Mouse (Mus musculus) T-helper 1 cell (primary cell): ENCODE results near the gene Fam126a.

Experiments used
- in situ Hi-C: fragments of 300-600 bp; cut with MboI, MseI; formaldehyde crosslinking; loops from one replicate; pipeline ENCODE4 v1.15.1; 2025; ENCODE audit warnings: high pct_unique_total_duplicates

Gene Fam126a

DNA sequence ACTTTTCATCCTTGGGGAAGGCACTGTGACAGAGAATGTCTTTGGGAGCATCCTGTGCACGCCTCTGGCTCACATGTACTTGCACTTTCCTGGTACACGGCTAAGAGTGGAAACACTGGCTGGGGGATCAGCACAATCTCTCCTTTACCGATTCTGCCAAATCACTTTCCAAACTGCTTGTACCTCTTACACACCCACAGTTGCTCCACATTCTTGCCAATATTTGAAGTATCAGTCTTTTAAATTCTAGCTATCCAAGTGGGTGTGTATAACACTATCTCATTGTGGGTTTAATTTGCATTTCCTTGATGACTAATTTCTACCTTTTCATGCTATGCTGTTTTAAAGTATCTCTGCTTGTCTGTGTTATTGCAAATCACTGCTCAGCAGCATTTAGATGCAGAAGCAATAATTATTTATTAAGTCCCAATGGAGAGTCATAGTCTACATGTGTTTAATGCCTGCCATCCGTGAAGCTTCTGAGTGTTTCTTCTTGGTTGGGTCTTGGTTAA, 10.9 kb upstream of the Fam126a start:
- in situ Hi-C loops: no loop called here

DNA sequence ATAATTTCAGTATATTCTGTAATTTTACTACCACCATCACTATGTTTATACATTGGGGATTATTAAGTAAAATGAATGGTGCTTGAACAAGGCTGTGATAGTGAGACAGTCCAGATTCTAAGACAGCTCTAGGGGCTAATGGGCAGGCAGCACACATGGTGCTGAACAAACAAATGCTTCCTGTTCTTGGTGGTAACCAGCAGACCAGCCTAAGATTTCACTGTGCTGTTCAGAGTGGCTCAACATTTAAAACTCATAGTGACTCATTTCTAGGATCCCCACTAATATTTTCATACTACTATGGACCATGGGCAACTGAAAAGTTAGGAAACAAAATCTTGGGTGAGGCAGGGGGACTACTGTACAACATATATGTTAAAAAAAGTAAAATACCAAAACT, 10.1 kb upstream of the Fam126a start:
- in situ Hi-C loops: no loop called here

DNA sequence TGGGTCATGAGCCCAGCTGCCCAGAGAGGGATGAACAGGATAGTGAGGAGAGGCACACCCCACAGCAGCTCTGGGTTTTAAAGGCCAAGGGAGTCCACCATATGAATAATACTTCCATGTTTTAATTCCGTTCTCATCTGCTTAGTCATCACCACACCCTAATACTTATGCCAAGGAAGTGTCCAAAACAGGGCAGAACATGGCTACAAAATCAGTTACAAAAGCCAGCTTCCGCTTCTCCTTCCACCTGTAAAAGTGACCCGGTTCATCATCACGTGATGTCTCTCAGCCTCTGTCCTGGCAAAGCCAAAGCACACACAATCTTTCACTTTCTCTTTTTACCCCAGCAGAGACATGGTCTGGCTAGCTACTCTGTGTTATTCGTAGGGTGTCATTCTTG, 8.9 kb upstream of the Fam126a start:
- in situ Hi-C loops: no loop called here

DNA sequence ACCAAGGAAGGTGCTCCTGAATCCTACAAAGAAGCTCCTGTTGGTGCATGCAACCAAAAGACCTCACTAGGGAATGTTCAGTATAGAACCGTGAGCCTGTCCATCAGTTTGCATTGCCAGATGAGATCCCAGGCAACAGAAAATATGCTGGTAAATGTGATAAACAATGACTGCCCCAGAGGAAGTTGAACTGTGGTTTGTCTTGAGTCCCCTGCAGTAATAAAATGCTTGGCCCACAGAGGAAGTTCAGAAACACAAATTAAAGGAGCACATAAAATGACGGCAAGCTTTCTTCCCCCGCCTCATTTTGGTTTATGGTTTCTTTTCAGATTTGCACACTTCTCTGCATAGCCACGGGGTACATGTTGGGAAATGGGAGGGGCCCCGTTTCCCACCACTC, 8.3 kb upstream of the Fam126a start:
- in situ Hi-C loops: no loop called here

DNA sequence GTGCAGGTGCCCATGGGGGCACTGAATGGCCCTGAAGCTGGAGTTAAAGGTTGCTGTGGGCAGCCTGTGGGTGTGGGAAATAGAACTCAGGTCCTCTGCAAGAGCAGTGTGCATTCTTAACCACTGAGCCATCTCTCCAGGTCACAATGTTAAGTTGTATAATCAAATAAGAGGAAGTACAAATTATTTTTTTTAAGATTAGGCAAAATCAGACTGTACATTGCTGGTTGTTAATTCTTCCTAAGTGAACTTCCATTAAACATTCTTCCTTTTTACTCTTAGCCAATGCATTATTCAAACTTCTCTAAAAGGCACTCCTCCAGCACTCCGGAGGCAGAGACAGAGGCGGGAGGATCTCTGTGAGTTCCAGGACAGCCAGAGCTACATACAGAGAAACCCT, 7.7 kb upstream of the Fam126a start:
- in situ Hi-C loops: no loop called here

DNA sequence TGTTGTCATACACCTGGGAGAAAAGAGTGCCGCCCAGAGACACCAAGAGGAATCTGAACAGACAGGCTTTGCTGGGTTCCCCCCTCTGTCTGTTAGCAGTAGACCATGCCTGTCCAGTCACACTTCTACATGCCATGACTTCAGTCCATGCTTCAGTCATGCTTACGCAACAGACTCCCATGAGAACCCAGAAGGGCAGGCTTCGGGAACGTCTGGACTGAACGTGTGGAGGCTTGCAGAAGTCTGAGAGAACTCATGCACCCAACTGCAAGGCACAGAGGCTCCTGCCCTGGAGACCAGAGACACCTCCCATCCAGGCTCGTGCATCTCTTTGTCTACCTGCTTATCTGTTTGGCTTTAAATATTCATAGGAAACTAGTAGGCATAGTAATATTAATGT, 6.2 kb upstream of the Fam126a start:
- in situ Hi-C loops: no loop called here

DNA sequence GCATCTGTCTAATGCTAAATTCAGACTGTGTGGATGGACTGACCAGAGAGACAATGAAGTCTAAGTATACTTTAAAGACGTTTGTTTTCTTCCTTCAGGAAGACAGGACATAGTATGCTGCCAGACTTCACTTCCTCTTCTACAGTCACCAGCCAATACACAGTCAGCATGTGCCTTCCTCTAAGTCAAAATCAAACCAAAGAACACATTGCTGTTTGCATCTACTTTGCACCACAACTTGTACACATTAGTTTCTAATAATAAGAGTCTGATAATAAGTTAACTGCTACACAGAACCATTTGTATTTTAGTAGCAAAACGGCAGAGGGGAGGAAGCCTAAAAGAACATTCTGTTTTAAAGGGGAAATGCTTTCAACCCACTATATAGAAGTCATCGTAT, 4.5 kb upstream of the Fam126a start:
- in situ Hi-C loops: no loop called here

DNA sequence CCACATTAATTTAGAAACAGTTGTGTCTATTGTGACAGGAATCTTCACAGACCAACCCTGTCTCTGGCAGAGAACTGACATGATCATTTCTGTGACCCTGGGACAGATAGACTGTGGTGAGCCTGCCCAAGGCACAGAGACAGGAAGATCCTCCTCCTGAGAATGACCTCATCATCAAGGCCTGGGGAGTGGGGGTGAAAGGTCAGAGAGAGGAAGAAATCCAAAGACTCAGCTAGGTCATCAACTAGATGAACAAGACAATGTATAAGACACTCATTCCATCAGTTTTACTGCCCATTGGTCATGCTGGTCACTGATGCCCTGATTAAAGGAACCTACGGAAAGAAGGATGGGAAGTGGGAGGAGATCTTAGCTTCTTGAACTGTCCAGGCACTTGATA, 3.6 kb upstream of the Fam126a start:
- in situ Hi-C loops: no loop called here

DNA sequence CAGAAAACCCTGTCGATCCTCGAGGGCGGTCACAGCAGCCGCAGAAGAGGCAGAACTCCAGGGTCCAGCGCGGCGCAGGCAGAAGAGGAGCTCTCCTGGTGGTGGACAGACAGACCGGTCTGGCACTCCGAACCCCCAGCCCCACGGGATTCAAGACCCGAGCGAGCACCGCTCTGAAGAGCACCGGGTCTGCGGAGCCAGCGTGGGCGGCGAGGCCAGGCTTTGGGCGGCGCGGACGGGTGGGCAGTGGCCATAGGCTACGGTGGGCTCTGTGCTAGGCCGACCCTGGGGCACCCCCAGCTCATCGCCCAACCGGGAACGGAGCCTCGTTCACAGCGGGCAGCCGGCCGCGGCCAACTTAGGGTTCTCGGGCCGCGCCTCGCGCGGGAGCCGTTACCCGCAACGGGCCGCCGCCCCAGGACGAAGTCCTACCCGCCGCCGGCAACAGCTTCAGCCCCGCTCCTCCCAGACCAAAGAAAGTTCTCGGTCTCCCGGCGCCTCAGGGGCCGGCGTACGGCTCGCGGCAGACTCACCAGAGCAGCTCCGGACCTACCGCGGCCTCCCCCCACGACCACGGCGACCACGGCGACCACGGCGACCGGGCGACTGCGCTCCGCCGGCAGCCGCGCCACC, 428 bp downstream of the Fam126a start:
- in situ Hi-C loops: no loop called here

DNA sequence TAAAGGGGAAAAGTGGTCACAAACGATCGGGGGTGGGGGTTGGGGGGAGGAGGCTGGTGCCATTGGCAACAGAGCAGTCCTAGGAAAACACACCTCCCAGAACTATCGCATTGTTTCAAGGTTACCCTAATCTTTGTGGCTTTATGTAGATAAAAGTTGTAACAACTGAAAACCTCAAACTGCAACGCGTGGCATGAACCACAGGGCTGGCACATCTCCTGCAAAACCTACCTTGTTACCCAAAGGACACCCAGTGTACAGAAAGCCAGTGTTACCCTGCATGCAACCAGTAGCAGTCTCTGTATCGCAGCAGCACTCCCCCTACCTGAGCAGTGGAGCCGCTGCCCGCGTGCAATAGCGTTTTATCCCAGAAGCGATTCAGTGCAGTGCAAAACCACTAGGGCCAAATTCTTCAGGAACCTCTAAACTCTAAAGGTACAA, 1.1 kb downstream of the Fam126a start:
- in situ Hi-C loops: no loop called here

DNA sequence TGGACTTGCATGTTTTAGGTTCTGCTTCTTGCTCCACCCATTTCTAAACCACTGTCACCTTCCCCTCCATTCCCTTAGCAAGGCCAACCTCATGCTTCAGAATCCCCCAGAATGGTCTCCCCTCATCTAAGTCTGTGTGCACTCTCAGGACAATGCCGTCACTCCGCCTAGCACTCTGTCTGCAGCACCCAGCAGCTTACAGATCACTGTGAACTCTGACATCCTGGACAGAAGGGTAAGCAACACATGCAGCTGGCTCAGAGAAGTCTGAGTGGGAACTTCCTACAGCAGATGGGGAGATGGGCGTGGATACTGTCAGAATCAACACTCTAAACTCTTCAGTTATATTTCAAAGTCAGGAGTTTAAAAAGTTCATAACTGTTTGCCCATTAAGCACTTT, 5.5 kb downstream of the Fam126a start:
- in situ Hi-C loops: no loop called here

DNA sequence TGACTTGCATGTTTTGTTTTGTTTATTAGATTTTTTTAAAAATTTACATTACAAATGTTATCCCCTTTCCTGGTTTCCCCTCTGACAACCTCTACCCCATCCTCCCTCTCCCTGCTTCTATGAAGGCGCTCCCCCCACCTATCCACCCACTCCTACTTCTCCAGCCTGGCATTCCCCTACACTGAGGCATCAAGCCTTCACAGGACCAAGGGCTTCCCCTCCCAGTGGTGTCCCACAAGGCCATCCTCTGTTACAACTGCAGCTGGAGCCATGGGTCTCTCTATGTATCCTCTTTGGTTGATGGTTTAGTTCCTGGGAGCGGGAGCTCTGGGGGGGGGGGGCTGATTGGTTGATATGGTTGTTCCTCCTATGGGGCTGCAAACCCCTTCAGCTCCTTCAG, 7.3 kb downstream of the Fam126a start:
- in situ Hi-C loops: no loop called here

DNA sequence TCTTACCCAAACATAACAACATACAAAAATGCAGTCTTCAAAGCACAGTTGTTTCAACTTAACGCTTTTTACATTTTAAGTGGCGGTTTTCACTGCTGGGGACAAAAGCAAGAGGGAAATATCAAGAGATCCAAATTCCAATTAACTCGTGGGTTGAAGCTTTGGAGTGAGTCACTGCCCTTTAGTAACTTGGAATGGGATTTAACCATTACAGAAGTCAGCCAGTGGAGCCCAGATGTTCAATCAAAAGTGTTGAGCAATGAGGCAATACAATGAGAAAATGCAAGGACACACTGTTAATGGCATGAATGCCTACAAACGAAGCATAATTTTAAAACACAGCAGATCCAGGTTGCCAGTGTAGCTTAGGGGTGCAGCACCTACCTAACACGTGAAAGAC, 8.8 kb downstream of the Fam126a start:
- in situ Hi-C loops: no loop called here

DNA sequence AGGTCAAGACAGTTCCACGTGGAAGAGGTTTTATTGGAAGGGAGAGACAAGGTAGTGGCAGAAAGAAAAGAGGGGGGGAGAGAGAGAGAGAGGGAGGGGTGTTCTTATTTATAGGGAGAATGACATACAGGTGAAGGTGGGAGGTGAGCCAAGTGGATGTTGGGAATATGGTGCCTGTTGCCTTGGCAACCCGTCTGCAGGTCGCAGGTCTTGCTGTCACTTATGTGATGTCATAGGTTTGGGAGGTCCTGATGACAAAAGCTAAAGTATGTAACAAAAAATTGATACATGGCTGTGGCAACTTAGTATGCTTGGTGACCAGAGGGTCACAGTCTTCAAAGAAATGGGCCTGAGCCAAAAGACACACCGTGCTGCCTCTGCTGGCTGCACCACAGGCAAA, 10.1 kb downstream of the Fam126a start:
- in situ Hi-C loops: no loop called here

DNA sequence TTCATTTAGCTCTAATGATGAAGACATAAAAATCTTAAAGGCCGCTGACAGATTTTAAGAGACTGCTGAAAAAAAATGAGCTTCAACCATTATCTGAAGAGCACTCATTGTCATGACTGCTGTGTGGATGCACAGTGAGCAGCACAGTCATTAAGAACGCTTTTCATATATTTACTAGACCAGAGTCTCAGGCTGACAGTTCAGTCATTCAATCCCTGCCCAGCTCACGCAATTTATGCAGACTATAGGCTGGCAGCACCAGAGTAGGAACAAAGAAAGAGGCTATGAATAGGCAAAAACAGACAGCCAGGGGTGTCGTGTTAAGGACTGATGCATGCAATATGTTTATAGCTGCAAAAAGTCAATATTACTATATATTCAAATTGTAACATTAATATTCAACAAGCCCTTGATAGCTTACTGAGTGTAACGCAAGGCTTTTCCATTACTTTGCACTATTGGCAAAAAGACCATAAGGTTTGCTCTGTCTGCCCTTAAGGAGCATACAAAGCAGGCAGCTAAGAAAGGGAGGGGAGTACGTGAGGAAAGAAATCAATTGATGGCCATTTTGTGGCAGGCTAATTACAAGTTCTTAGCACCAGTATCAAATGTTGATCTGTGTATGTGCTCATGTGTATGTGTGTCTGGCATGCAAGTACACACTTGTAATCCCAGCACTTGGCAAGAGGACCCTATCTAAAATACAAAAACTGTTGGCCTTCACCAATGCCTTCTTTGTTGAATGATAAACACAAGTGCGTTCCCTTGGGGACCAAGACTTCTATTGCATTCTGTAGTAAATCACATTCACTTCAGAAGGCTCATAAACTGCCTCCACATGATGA, 10.9 kb downstream of the Fam126a start:
- in situ Hi-C loops: no loop called here

DNA sequence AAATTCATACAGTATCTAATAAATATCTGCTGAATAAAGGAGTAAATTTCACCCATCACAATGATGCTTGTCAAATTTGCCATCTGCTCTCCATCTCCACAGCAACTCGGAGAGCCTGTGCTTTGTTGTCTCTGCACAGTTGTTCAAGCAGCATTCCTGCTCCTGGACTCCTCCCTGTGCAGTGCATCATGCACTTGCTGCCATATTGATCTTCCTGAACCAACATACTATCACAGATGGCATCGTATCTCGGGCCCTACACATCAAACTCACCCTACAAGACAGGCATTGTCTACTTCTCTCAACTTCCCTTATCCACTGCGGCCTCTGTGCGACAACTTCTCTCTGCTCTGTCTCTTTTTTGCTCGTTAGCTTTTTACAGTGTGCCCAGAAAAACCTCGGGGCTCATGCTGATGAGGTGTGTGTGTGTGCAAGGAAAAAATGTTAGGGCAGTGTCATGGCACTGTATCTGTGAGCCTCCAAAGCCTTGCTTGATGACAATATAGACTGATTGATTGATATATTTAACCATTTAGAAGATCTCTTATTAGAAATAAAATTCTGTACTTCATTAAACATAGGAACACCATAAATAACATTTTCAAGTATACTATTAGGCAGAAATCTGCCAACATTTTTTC, 11.7 kb downstream of the Fam126a start:
- in situ Hi-C loops: no loop called here

DNA sequence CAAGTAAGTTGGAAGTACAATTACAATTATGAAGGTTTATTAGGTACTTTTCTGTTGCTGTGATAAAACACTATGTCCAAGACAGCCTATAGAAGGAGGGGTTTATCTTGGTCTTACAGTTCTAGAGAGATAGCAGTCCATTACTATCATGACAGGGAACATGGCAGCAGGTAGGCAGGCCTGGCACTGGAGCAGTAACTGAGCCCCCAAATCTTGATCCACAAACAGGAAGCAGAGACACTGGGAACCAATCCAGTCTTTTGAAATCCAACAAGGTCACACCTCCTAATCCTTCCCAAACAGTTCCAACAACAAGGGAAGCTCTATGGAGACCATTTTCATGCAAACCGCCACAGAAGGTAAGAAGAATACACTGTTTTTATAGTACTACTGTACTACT, 13.6 kb downstream of the Fam126a start:
- in situ Hi-C loops: no loop called here

DNA sequence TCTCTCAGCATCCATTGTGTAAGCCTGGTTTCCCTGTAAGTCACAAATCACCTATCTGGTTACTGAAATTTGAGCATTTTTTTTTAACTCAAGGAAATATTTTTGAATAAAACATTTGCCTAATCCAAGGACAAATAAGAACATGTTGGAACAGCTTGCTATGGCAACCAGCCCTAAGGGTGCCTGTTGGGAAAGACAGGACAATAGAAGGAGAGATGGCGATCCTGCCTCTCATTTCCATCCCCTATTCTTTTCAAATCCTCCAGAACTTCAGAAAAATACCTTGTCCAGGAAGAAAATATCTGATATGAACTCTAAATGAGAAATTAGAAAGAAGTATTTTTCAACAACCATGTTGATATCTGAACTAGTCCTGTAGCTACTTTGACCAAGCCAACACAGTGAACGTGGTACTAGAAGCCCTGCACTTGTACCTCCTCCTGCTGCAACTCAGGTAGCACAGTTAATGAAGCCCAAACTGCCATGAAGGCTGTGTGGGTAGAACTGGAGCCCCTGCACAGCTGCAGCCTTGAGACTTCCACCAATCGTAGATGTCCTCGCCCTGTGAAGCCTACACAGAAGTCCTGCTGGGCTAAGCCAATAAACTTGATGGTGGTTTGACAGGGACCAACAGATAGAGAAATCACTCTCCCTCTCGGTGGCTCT, 17.0 kb downstream of the Fam126a start:
- in situ Hi-C loops: no loop called here

DNA sequence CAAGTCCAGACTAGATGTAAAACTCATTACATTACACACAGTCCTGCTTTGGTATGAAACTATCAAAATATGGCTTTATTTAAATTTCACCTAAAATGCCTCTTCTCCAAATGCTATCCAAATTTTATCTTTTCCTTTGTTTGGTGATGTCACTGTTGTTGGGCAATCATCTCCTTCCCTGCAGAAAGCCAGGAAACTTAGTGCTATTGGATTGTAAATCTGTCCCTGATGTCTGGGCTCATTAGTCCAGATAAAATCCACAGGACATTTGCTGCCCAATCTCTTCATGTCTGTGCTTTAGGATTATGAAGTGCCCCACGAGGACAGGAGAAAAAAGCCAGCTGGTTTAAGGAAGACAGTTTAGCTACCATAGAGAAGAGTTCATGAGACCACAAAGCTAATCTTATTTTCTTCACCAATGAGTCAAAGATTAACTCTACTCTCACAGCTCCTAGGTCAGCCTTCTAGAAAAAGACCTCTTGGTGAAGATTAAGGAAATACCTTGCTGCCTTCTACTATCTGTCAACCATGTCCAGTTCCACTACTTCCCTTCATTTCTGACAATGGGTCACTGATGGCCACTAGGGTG, 31.3 kb downstream of the Fam126a start:
- in situ Hi-C loops: no loop called here

DNA sequence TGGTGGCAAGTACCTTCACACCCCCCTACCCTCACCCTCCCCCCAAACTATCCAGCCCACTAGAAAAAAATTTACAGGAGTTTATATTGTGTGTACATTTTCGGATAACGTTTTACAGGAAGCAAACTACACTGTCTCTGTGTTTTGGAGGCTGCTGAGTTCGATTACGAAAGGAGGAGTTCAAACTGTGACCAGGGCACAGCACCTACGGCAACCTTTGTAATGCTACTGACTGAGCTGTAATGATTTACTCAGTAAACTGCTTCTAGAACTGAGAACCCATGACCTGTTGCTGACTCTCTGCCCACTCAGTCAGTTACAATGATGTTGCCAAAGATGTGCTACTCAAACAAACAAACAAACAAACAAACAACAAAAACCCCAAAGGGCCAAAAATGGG, 34.5 kb downstream of the Fam126a start:
- in situ Hi-C loops: no loop called here

DNA sequence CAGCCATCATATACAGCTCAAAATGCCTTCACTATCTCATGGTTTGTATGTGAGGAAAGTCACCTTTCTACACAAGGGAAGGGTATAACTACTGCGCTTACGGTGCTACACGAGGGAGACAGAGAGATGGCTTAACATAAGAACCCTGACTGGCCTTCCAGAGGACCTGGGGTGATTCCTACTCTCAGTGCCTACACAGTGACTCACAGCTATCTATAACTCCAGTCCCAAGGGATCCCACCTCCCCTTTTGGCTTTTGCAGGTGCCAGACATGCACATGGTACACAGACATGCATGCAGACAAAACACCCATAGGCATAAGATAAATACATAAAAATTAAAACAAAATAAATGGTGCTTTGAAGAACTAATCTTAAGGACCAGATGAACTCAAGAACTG, 35.6 kb downstream of the Fam126a start:
- in situ Hi-C loops: no loop called here

DNA sequence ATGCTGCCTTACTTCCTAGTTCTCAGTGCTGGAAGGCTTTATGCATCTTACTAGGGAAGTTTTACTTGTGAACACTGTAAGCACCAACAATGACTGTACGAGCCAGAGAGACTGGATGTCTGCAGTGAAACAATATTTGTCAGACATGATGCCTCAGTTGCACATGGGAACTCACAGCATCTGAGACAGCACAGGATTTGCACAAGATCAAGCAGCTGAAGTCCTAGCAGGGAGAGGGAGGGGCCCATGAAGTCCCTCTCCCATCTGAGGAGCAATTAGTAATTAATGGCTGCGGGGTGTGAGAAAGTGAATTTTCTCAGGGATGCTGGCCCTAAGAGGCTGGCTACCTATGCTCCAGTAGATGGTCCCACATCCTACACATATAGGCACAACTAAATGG, 36.3 kb downstream of the Fam126a start:
- in situ Hi-C loops: no loop called here
